Mouse (Mus musculus): Measurements from ENCODE around the gene Hba-x.

The Hba-x gene

GRCm38 (mm10) chr11:32276347-32276746 lies at the start of gene Hba-x:
Hba-x (plus strand) TSS chr11:32276400.
- TF ChIP-seq GATA4 (IDR thresholded peaks at IDR 0.05; ENCODE audit: insufficient replicate concordance, low read length), result no peak

DNA sequence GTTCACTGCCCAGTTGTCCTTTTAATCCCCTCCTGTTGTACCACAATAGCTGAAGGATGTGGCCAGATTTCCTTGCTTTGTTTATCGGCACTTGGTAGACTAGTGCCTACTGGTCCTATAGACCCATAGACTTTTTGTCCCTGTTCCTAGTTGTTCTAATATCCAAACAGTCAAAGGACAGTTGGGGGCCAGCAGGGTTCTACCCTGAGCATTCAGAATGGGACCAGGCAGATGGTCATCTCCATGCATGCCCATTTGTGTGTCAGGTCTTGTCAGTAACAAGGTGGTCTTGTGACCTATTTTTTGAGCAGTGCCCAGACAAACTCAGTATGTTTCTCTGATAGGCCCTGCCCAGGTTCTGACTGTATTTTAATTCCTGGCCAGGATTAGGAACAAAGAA lies 49.2 kb upstream of the Hba-x start:
- TF ChIP-seq GATA4 (IDR thresholded peaks at IDR 0.05; ENCODE audit: insufficient replicate concordance, low read length), result no peak

- TF ChIP-seq GATA4 (IDR thresholded peaks at IDR 0.05; ENCODE audit: insufficient replicate concordance, low read length), result no peak
Measured at GRCm38 (mm10) chr11:32227555-32227954, 48.6 kb upstream of the Hba-x start.

GRCm38 (mm10) chr11:32228292-32228845 lies 47.8 kb upstream of the Hba-x start:
- no peak for TF ChIP-seq GATA4 (IDR thresholded peaks at IDR 0.05; ENCODE audit: insufficient replicate concordance, low read length)

GRCm38 (mm10) chr11:32230220-32230619 lies 46.0 kb upstream of the Hba-x start:
- TF ChIP-seq GATA4 (IDR thresholded peaks at IDR 0.05; ENCODE audit: insufficient replicate concordance, low read length), result no peak

DNA sequence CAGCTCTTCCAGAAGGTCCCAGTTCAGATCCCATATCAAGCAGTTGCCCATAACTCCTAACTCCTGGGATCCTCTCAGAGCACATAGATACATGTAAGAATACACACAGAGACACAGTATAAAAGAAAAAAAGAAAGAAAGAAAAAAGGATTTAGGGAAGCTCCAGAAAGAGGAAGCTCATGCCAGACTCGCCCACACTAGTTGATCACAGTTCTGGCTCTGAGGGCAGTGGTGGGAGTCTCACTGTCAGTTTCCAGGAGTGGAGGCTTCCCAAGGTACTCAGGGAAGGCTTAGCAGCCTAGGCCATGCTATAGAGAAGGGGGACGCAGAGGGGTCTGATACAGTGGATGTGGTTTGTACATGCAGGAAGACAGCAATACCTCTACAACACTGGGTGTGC lies 45.1 kb upstream of the Hba-x start:
- no peak for TF ChIP-seq GATA4 (IDR thresholded peaks at IDR 0.05; ENCODE audit: insufficient replicate concordance, low read length)

- TF ChIP-seq GATA4 (IDR thresholded peaks at IDR 0.05; ENCODE audit: insufficient replicate concordance, low read length), result no peak
Measured at GRCm38 (mm10) chr11:32232848-32233247, 43.4 kb upstream of the Hba-x start.

DNA sequence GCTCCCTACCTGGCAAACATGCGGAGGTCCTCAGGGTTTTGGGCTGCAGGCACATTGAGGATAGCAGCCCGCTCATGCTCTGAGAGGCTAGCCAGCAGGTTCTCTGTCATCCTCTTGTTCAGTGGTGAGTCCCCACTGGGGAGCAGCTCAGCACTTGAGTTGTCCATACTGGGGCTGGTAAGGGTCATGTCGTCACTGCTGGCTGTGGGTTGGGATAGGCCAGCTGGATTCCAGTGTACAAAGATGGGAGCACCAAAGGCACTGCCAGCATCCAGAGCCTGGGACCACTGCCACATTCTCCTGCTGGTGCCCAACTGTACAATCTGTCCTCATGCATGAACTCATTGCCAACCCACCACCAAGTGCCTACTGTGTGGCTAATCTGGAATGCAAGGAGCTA lies 42.3 kb upstream of the Hba-x start:
- TF ChIP-seq GATA4 (IDR thresholded peaks at IDR 0.05; ENCODE audit: insufficient replicate concordance, low read length), result no peak

- TF ChIP-seq GATA4 (IDR thresholded peaks at IDR 0.05; ENCODE audit: insufficient replicate concordance, low read length), result no peak
Measured at GRCm38 (mm10) chr11:32234816-32235485, 41.2 kb upstream of the Hba-x start.

GRCm38 (mm10) chr11:32235646-32236045 lies 40.6 kb upstream of the Hba-x start:
- no peak for TF ChIP-seq GATA4 (IDR thresholded peaks at IDR 0.05; ENCODE audit: insufficient replicate concordance, low read length)

DNA sequence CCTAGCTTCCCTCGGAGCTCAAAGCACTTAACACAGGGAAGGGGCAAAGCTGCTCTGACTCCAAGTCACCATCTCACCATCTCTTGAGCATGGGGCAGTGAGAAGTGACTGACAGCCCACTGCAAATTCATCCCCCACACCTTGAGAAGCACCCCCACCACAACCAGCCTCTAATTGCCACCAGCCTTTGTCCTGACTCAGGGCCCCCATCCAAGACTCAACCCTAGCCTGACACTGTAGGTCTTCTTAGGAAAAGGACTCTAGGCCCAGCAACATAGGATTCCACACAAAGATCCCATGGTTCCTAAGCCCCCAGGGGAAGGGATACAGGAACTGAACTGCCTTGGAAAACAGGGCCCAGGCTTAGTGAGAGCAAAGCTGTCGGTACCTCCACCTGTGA lies 40.1 kb upstream of the Hba-x start:
- TF ChIP-seq GATA4 (IDR thresholded peaks at IDR 0.05; ENCODE audit: insufficient replicate concordance, low read length), result no peak

DNA sequence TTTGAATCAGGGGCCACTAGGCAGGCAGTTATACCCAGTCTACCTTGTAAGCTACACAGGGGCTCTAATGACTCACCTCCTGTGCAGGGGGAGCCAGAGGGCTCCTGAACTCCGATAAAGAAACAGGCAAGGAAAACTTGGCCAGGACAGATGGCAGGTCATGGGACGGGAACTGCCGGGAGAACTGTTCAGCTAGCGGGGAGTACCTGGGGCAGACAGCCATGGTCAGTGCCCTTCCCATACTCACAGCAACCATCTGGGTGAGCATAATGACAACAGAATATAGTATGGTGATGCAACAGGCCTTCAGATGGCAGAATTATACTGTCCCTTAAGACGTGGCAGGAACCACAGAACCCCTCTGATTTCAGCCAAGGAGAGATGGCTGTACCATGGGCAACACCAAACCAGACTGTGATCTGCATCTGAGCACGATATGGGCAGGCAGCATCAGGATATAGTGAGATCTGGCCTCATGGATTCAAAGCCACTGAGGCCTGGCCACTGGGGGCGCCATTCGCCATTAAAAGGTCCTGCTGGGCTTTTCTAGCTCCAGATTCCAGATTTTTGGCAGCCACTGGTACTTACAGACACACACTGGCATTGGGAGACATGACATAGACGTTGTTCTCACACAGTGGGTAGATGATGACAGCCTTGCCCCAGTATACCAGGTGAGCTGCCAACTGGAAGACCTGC lies 39.3 kb upstream of the Hba-x start:
- TF ChIP-seq GATA4 (IDR thresholded peaks at IDR 0.05; ENCODE audit: insufficient replicate concordance, low read length), result no peak

- TF ChIP-seq GATA4 (IDR thresholded peaks at IDR 0.05; ENCODE audit: insufficient replicate concordance, low read length), result no peak
Measured at GRCm38 (mm10) chr11:32237411-32237795, 38.8 kb upstream of the Hba-x start.

DNA sequence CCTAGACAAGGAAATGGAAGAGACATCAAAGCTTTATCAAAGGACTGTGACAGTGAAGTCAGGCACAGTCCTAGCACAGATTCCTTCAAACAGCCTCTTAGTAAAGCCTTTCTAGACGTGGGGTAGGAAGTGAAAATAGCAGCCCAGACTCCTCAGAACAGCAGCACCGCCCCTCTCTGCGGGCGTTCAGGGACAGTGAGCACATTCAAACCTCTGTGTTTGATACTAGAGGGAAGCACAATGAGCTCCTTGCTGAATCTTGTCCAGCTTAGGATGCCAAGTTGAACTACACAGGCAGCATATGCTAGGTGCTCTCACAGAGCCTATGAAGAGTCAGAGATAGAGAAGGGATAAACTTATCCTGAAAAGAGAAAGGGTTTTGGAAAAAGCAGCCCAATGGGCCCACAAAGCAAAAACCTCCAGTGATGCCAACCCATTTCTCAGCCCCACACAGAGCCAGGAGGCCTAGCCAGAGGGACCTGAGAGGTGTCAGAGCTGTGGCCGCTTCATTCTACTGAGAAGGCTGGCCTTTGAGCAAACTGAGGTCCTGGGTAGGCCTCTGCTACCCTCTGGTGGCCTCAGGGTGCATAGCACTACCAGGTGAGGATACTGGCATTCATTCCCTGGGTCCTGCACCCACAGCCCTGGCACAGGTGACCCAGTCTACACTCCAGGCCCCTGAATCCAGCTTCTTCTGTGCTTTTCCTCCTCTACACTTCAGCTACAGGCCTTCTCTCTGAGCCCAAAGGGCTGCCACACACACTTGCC lies 37.9 kb upstream of the Hba-x start:
- TF ChIP-seq GATA4 (IDR thresholded peaks at IDR 0.05; ENCODE audit: insufficient replicate concordance, low read length), result no peak

GRCm38 (mm10) chr11:32241391-32241790 lies 34.8 kb upstream of the Hba-x start:
- TF ChIP-seq GATA4 (IDR thresholded peaks at IDR 0.05; ENCODE audit: insufficient replicate concordance, low read length), result no peak

DNA sequence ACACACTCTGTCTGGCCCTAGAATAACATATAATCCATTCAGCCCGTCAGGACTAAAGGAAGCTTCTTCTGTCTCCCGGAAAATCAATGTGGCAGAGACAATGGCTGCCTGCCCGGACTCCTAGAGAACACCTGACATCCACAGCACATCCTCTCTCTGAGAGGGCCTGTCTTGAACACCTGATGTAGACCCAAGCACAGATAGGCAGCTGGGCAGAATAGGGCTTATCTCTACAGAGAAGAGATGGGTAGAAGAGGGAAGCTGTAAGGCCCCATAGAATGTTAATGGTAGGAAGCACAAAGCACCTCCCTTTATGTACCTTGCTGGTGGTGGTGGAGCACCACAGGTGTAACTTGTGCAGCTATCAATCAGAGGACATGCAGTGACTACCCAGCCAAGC lies 34.0 kb upstream of the Hba-x start:
- no peak for TF ChIP-seq GATA4 (IDR thresholded peaks at IDR 0.05; ENCODE audit: insufficient replicate concordance, low read length)

All from liver, adult (tissue).